Mouse (Mus musculus) heart, postnatal 25 days (tissue): ENCODE measurements around the gene Mki67. TPM values are rescaled to one million over a fixed set of nuclear protein-coding genes. Genes with fewer than 3 reads are reported as not detected.
"Not testable (repeated sequence)": the region's sequence is repeated elsewhere in the genome, so short reads cannot be mapped to it uniquely, and the experiment has no call there.

Experiments
- DNase-seq: peaks from one replicate; pipeline ENCODE4 v3.0.0; 2022; ENCODE audit warnings: low spot score
- intact Hi-C: fragments of 180-260 bp; cut with DNase I; formaldehyde crosslinking; loops from one replicate; pipeline ENCODE4 v1.15.1; 2025
- total RNA-seq, 2 experiments: library from RNA; stranded (reverse); gene quantifications; 2 replicates each; pipeline ENCODE4 v1.2.3; 2021

Gene Mki67
- total RNA-seq, 2 experiments from 2014 or later = 2.5 to 3.6 TPM

GRCm38 (mm10) chr7:135721436-135721992 lies 5.4 kb upstream of the Mki67 start:
- intact Hi-C loops = no loop called here
- DNase-seq = no peak

- intact Hi-C loops = no loop called here
- no peak for DNase-seq
Measured at GRCm38 (mm10) chr7:135716968-135717557, 902 bp upstream of the Mki67 start.

GRCm38 (mm10) chr7:135716445-135716877 lies 300 bp upstream of the Mki67 start:
- DNase-seq = peak; percentile 73
- intact Hi-C loops = no loop called here

GRCm38 (mm10) chr7:135715166-135715565 lies 995 bp downstream of the Mki67 start:
- no peak for DNase-seq
- intact Hi-C loops = no loop called here

- intact Hi-C loops = no loop called here
- no peak for DNase-seq
Measured at GRCm38 (mm10) chr7:135713326-135713725, 2.8 kb downstream of the Mki67 start.

- DNase-seq = no peak
- intact Hi-C loops = no loop called here
Measured at GRCm38 (mm10) chr7:135712534-135712933, 3.6 kb downstream of the Mki67 start.

- no peak for DNase-seq
- intact Hi-C loops = no loop called here
Measured at GRCm38 (mm10) chr7:135710702-135711101, 5.5 kb downstream of the Mki67 start.

- intact Hi-C loops = no loop called here
- no peak for DNase-seq
Measured at GRCm38 (mm10) chr7:135705753-135706152, 10.4 kb downstream of the Mki67 start.

- intact Hi-C loops = no loop called here
Measured at GRCm38 (mm10) chr7:135705083-135705482, 11.1 kb downstream of the Mki67 start.

GRCm38 (mm10) chr7:135704251-135704650 lies 11.9 kb downstream of the Mki67 start:
- intact Hi-C loops = no loop called here
- DNase-seq = no peak

More at GRCm38 (mm10) chr7:135705083-135705482, 11.1 kb downstream of the Mki67 start:
- no peak for DNase-seq

- intact Hi-C loops = no loop called here
- DNase-seq = no peak
Measured at GRCm38 (mm10) chr7:135703600-135704148, 12.5 kb downstream of the Mki67 start.

GRCm38 (mm10) chr7:135699351-135699750 lies 16.8 kb downstream of the Mki67 start:
- intact Hi-C loops, DNase-seq: not testable (repeated sequence)

- intact Hi-C loops = no loop called here
- no peak for DNase-seq
Measured at GRCm38 (mm10) chr7:135698362-135698761, 17.8 kb downstream of the Mki67 start.

GRCm38 (mm10) chr7:135697021-135697740 lies 19.0 kb downstream of the Mki67 start:
- intact Hi-C loops, DNase-seq: not testable (repeated sequence)

- intact Hi-C loops = no loop called here
- DNase-seq = no peak
Measured at GRCm38 (mm10) chr7:135696127-135696526, 20.0 kb downstream of the Mki67 start.

- intact Hi-C loops = no loop called here
- no peak for DNase-seq
Measured at GRCm38 (mm10) chr7:135694796-135695195, 21.4 kb downstream of the Mki67 start.

- intact Hi-C loops = no loop called here
- no peak for DNase-seq
Measured at GRCm38 (mm10) chr7:135694130-135694529, 22.0 kb downstream of the Mki67 start.

- no peak for DNase-seq
Measured at GRCm38 (mm10) chr7:135691941-135692340, 24.2 kb downstream of the Mki67 start.

GRCm38 (mm10) chr7:135689396-135689795 lies 26.8 kb downstream of the Mki67 start:
- intact Hi-C loops = no loop called here
- no peak for DNase-seq

More at GRCm38 (mm10) chr7:135691941-135692340, 24.2 kb downstream of the Mki67 start:
- intact Hi-C loops = no loop called here

GRCm38 (mm10) chr7:135684938-135685337 lies 31.2 kb downstream of the Mki67 start:
- intact Hi-C loops = loop anchor here (5.0 kb wide), 1 partner anchor 52 kb away; no protein-coding TSS in a partner anchor
- DNase-seq = no peak

- intact Hi-C loops = loop anchor here (5.0 kb wide), 1 partner anchor 53 kb away; no protein-coding TSS in a partner anchor
- not testable (repeated sequence) for DNase-seq
Measured at GRCm38 (mm10) chr7:135684098-135684497, 32.1 kb downstream of the Mki67 start.
